Mouse (Mus musculus) MEL (cell line): ENCODE results near the gene Mpp4. TPM values are rescaled to one million over a fixed set of nuclear protein-coding genes. Genes with fewer than 3 reads are reported as not detected.

ENCODE experiments used
- DNase-seq: peaks from one replicate; pipeline ENCODE4 v3.0.0; 2011; ENCODE audit warnings: low read depth, low spot score
- H3K27ac ChIP-seq: 2 replicates; pipeline ENCODE4 v1.5.1; 2012; ENCODE audit warnings: low read depth, mild to moderate bottlenecking, control low read depth, low read length, moderate library complexity; ENCODE audit not compliant: control insufficient read depth
- H3K27me3 ChIP-seq, 2 experiments: fragments of 150-350 bp in 1 of 2; sonication (generic) in 1 of 2; 2 replicates each; pipeline ENCODE4 v1.6.1; 2012; ENCODE audit warnings: low read length in 2 of 2, mild to moderate bottlenecking in 2 of 2, improper control_type of control experiment in 1 of 2, moderate library complexity in 1 of 2; ENCODE audit not compliant: insufficient read depth in 2 of 2, control insufficient read depth in 1 of 2
- H3K36me3 ChIP-seq, 2 experiments: 2 replicates each; pipeline ENCODE4 v1.6.1; 2012 to 2014; ENCODE audit warnings: low read length in 2 of 2, improper control_type of control experiment in 1 of 2, inconsistent platforms in 1 of 2, mild to moderate bottlenecking in 1 of 2; ENCODE audit not compliant: insufficient read depth in 2 of 2, control insufficient read depth in 1 of 2
- H3K4me1 ChIP-seq, 2 experiments: fragments of 150-350 bp in 1 of 2; sonication (generic) in 1 of 2; 2 replicates each; pipeline ENCODE4 v1.6.1; 2012; ENCODE audit warnings: low read length in 2 of 2, improper control_type of control experiment in 1 of 2, mild to moderate bottlenecking in 1 of 2; ENCODE audit not compliant: insufficient read depth in 2 of 2, control insufficient read depth in 1 of 2
- H3K4me3 ChIP-seq, 2 experiments: fragments of 150-350 bp in 1 of 2; sonication (generic) in 1 of 2; 2 replicates each; pipeline ENCODE4 v1.5.1; 2012; ENCODE audit warnings: low read depth in 2 of 2, low read length in 2 of 2, mild to moderate bottlenecking in 2 of 2, moderate library complexity in 2 of 2, control low read depth in 1 of 2, improper control_type of control experiment in 1 of 2; ENCODE audit not compliant: control insufficient read depth in 1 of 2, insufficient read depth in 1 of 2
- H3K79me2 ChIP-seq: 2 replicates; pipeline ENCODE4 v1.6.1; 2012; ENCODE audit warnings: mild to moderate bottlenecking, low read length, moderate library complexity; ENCODE audit not compliant: control insufficient read depth, poor library complexity, insufficient read depth
- H3K9ac ChIP-seq: 2 replicates; pipeline ENCODE4 v1.6.1; 2012; ENCODE audit warnings: low read depth, mild to moderate bottlenecking, control low read depth, low read length, moderate library complexity; ENCODE audit not compliant: control insufficient read depth, poor library complexity, severe bottlenecking
- H3K9me3 ChIP-seq: fragments of 150-350 bp; sonication (generic); replicated peaks from 2 replicates; pipeline ENCODE4 v1.6.1; 2012; ENCODE audit warnings: mild to moderate bottlenecking, low read length, improper control_type of control experiment, moderate library complexity; ENCODE audit not compliant: insufficient read depth
- BHLHE40 ChIP-seq: IDR thresholded peaks from 2 replicates; pipeline ENCODE4 v1.6.1; 2012; ENCODE audit warnings: low read depth, mild to moderate bottlenecking, inconsistent platforms, low read length, improper control_type of control experiment, borderline replicate concordance
- CHD2 ChIP-seq: IDR thresholded peaks from 2 replicates; pipeline ENCODE4 v1.6.1; 2011; ENCODE audit warnings: low read length, improper control_type of control experiment
- EP300 ChIP-seq, 2 experiments: IDR thresholded peaks; 2 replicates each; pipeline ENCODE4 v1.6.1; 2011; ENCODE audit warnings: improper control_type of control experiment in 2 of 2, low read length in 2 of 2, low read depth in 1 of 2, mild to moderate bottlenecking in 1 of 2
- ETS1 ChIP-seq: IDR thresholded peaks from 2 replicates; pipeline ENCODE4 v1.6.1; 2012; ENCODE audit warnings: low read depth, mild to moderate bottlenecking, inconsistent platforms, low read length, improper control_type of control experiment, moderate library complexity
- GATA1 ChIP-seq: IDR thresholded peaks from 2 replicates; pipeline ENCODE4 v1.6.1; 2011; ENCODE audit warnings: low read depth, low read length, improper control_type of control experiment
- MAZ ChIP-seq: IDR thresholded peaks from 2 replicates; pipeline ENCODE4 v1.6.1; 2012; ENCODE audit warnings: low read depth, mild to moderate bottlenecking, inconsistent platforms, low read length, improper control_type of control experiment
- MXI1 ChIP-seq: IDR thresholded peaks from 2 replicates; pipeline ENCODE4 v1.6.1; 2011; ENCODE audit warnings: mild to moderate bottlenecking, low read depth, low read length, improper control_type of control experiment
- MYC ChIP-seq: IDR thresholded peaks from 2 replicates; pipeline ENCODE4 v1.6.1; 2011; ENCODE audit warnings: low read depth, mild to moderate bottlenecking, low read length, improper control_type of control experiment, moderate library complexity
- NELFE ChIP-seq: IDR thresholded peaks from 2 replicates; pipeline ENCODE4 v1.6.1; 2011; ENCODE audit warnings: low read depth, low read length, improper control_type of control experiment
- NRF1 ChIP-seq: IDR thresholded peaks from 2 replicates; pipeline ENCODE4 v1.6.1; 2014; ENCODE audit warnings: low read depth, mild to moderate bottlenecking, inconsistent platforms, low read length, improper control_type of control experiment, moderate library complexity; ENCODE audit not compliant: poor library complexity, insufficient read depth, severe bottlenecking
- POLR2AphosphoS2 ChIP-seq: IDR thresholded peaks from 2 replicates; pipeline ENCODE4 v1.6.1; 2011; ENCODE audit warnings: low read length, improper control_type of control experiment
- POLR2AphosphoS5 ChIP-seq: IDR thresholded peaks from 2 replicates; pipeline ENCODE4 v1.6.1; 2012; ENCODE audit warnings: low read depth, borderline replicate concordance, mild to moderate bottlenecking, inconsistent platforms, low read length, moderate library complexity, mixed read lengths
- SIN3A ChIP-seq: IDR thresholded peaks from 2 replicates; pipeline ENCODE4 v1.6.1; 2012; ENCODE audit warnings: low read length, improper control_type of control experiment, inconsistent platforms
- SMC3 ChIP-seq: IDR thresholded peaks from 2 replicates; pipeline ENCODE4 v1.6.1; 2011; ENCODE audit warnings: low read depth, low read length, improper control_type of control experiment
- TAL1 ChIP-seq: IDR thresholded peaks from 2 replicates; pipeline ENCODE4 v1.6.1; 2012; ENCODE audit warnings: mild to moderate bottlenecking, inconsistent platforms, low read length, moderate library complexity, mixed read lengths
- TBP ChIP-seq: IDR thresholded peaks from 2 replicates; pipeline ENCODE4 v1.8.0; 2011; ENCODE audit warnings: low read depth, low read length, improper control_type of control experiment
- TCF12 ChIP-seq: IDR thresholded peaks from 2 replicates; pipeline ENCODE4 v1.6.1; 2014; ENCODE audit warnings: low read depth, mild to moderate bottlenecking, inconsistent platforms, low read length, improper control_type of control experiment, moderate library complexity
- UBTF ChIP-seq: IDR thresholded peaks from 2 replicates; pipeline ENCODE4 v1.6.1; 2012; ENCODE audit warnings: low read depth, mild to moderate bottlenecking, inconsistent platforms, low read length, improper control_type of control experiment, moderate library complexity, borderline replicate concordance; ENCODE audit not compliant: insufficient read depth
- USF1 ChIP-seq: IDR thresholded peaks from 2 replicates; pipeline ENCODE4 v1.6.1; 2014; ENCODE audit warnings: low read depth, mild to moderate bottlenecking, inconsistent platforms, low read length, improper control_type of control experiment, moderate library complexity
- polyA plus RNA-seq, 2 experiments: library from polyadenylated mRNA; stranded (reverse) in 1 of 2; unstranded in 1 of 2; fragments of >175 nt in 1 of 2; fragments of >200 nt in 1 of 2; gene quantifications; 2 replicates each; pipeline versions ENCODE4 v1.2.1 to v1.2.4; 2012; ENCODE audit warnings: low replicate concordance in 2 of 2, low read depth in 1 of 2; ENCODE audit not compliant: insufficient read length in 2 of 2, insufficient read depth in 1 of 2, missing spikeins in 1 of 2
- total RNA-seq: library from RNA; depleted of rRNA; stranded (reverse); fragments of 300-350 nt; gene quantifications from 2 replicates; pipeline ENCODE4 v1.2.3, GENCODE M21; 2012

Mpp4 gene
- total and polyA plus RNA-seq, 3 experiments = 0.19 to 0.23 TPM; not detected in 1

- no peaks in the 10 kb centered on the region for H3K79me2 ChIP-seq
- peak overlapping the region; percentile 34; the same call in 1 of the 2 replicates for H3K27ac ChIP-seq
- H3K4me3 ChIP-seq = no peak overlapping the region
- H3K27me3 ChIP-seq = no peaks in the 10 kb centered on the region
- no peak overlapping the region for H3K9ac ChIP-seq
- no peaks in the 10 kb centered on the region; a peak in 1 of 4 replicates for H3K4me1 ChIP-seq
- TF ChIP-seq USF1 = no peak
- 0 out of 2 replicates have a peak, but pooled peaks have one; percentile 8 for TF ChIP-seq ETS1
- no peak for TF ChIP-seq NELFE
- no peak for TF ChIP-seq SIN3A
- no peak for TF ChIP-seq SMC3
- no peaks in the 10 kb centered on the region for H3K36me3 ChIP-seq
- DNase-seq = no peak
- H3K9me3 ChIP-seq = no peaks in the 10 kb centered on the region
These were observed 722 bp downstream of the Mpp4 start for GRCm38 (mm10) chr1:59162309-59163024.

DNA sequence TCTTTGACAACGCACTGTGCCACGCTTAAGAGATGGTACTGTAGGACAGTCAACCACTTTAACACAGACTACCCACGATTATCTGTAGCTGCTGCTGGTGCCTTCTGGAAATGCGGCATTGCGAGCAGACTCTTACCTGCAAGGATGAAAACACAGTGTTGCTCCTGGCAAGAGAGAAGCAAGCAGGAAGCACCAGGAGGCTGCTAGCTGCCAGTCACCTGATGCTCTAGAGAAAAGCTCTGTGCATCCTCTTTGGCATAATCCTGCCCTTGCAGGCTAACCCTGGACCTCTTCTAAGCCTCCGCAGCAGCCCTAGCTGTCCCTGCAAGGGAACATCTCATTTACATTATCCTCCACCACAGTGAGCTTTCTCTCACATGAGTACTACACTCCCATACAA is 1.8 kb downstream of the Mpp4 start:
- Histone ChIP-seq H3K36me3 (no peaks in the 10 kb centered on the region), H3K27me3 (peaks cover 0 to 3% of the 10 kb centered on the region in 2 experiments; a peak in 2 of 4 replicates), H3K79me2 (no peaks in the 10 kb centered on the region), H3K9ac (no peak overlapping the region), H3K27ac (no peak overlapping the region), H3K4me1 (no peaks in the 10 kb centered on the region; a peak in 1 of 4 replicates), H3K9me3 (no peaks in the 10 kb centered on the region), H3K4me3 (no peak overlapping the region)
- no peak for DNase-seq
- TF ChIP-seq MXI1 = no peak
- TF ChIP-seq NRF1 = no peak
- TF ChIP-seq TAL1 = no peak

DNA sequence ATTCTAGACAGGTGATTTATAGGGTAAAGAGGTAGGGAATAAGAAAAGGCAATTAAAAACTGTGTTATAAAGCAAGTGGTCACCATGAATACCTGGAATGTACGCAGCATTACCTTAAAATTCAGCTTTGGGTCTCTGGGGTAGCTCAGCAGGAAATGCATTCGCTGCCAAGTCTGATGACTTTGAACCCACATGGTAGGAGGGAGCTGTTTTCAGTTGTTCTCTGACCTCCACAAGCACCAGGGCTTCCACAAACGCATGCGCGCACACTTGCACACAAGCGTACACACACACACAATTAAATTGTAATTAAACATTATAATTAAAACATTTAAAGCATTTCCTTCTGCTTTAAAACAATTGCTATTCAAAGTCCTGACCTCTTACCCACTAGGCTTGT is 2.3 kb downstream of the Mpp4 start:
- H3K27me3 ChIP-seq = peaks cover 0 to 3% of the 10 kb centered on the region in 2 experiments; a peak in 2 of 4 replicates
- no peaks in the 10 kb centered on the region for H3K79me2 ChIP-seq
- TF ChIP-seq TCF12 (no peak), TBP (no peak), POLR2AphosphoS5 (no peak), GATA1 (no peak), MYC (no peak), MAZ (no peak), CHD2 (no peak), POLR2AphosphoS2 (no peak), TAL1 (no peak), EP300 (IDR thresholded peaks at IDR 0.05; ENCODE audit: low read depth in 1 of 2, low read length in 2 of 2) (no peak), UBTF (no peak), BHLHE40 (no peak), SIN3A (no peak)
- no peak for DNase-seq
- H3K36me3 ChIP-seq = no peaks in the 10 kb centered on the region
- no peak overlapping the region for H3K4me3 ChIP-seq
- H3K9me3 ChIP-seq = no peaks in the 10 kb centered on the region
- H3K4me1 ChIP-seq = no peaks in the 10 kb centered on the region; a peak in 1 of 4 replicates
- no peak overlapping the region for H3K27ac ChIP-seq
- H3K9ac ChIP-seq = no peak overlapping the region
